Mouse (Mus musculus) ES-E14 (cell line): Measurements from ENCODE around the gene Ssbp1. TPM values are rescaled to one million over a fixed set of nuclear protein-coding genes. Genes with fewer than 3 reads are reported as not detected.

Source experiments
- DNase-seq: peaks from one replicate; pipeline ENCODE4 v3.0.0-alpha.2; 2013; ENCODE audit warnings: low read depth, low spot score
- H3K27ac ChIP-seq: 2 replicates; pipeline ENCODE4 v1.5.1; 2012; ENCODE audit warnings: low read depth, mild to moderate bottlenecking, low read length, moderate library complexity, mixed read lengths; ENCODE audit not compliant: poor library complexity, insufficient read depth, severe bottlenecking
- H3K36me3 ChIP-seq: 2 replicates; pipeline ENCODE4 v1.6.1; 2012; ENCODE audit warnings: mild to moderate bottlenecking, low read length, moderate library complexity, mixed read lengths; ENCODE audit not compliant: control insufficient read depth, poor library complexity, insufficient read depth, severe bottlenecking
- H3K4me1 ChIP-seq, 2 experiments: fragments of 150-350 bp in 1 of 2; sonication (generic) in 1 of 2; 2 replicates each; pipeline ENCODE4 v1.6.1; 2012; ENCODE audit warnings: low read length in 2 of 2, mild to moderate bottlenecking in 1 of 2, mixed read lengths in 1 of 2; ENCODE audit not compliant: control insufficient read depth in 2 of 2, insufficient read depth in 2 of 2, poor library complexity in 1 of 2
- H3K4me3 ChIP-seq, 2 experiments: fragments of 150-350 bp in 1 of 2; sonication (generic) in 1 of 2; 2 replicates each; pipeline ENCODE4 v1.5.1; 2012; ENCODE audit warnings: low read length in 2 of 2, low read depth in 1 of 2, mild to moderate bottlenecking in 1 of 2, mixed read lengths in 1 of 2; ENCODE audit not compliant: insufficient read depth in 1 of 2, poor library complexity in 1 of 2, severe bottlenecking in 1 of 2
- H3K9ac ChIP-seq: 2 replicates; pipeline ENCODE4 v1.6.1; 2012; ENCODE audit warnings: low read depth, mild to moderate bottlenecking, low read length, mixed read lengths; ENCODE audit not compliant: poor library complexity, insufficient read depth, severe bottlenecking
- H3K9me3 ChIP-seq: fragments of 150-350 bp; sonication (generic); 2 replicates; pipeline ENCODE4 v1.6.1; 2012; ENCODE audit warnings: low read depth, mild to moderate bottlenecking, low read length; ENCODE audit not compliant: control insufficient read depth, insufficient read depth
- CHD2 ChIP-seq: IDR thresholded peaks from 2 replicates; pipeline ENCODE4 v1.6.1; 2014; ENCODE audit warnings: mild to moderate bottlenecking, low read depth, low read length, inconsistent platforms
- HCFC1 ChIP-seq: IDR thresholded peaks from 2 replicates; pipeline ENCODE4 v1.6.1; 2012; ENCODE audit warnings: low read length, inconsistent platforms, borderline replicate concordance; ENCODE audit not compliant: insufficient read depth
- MAFK ChIP-seq: IDR thresholded peaks from 2 replicates; pipeline ENCODE4 v1.6.1; 2014; ENCODE audit warnings: mild to moderate bottlenecking, low read depth, low read length, inconsistent platforms; ENCODE audit not compliant: insufficient read depth
- ZC3H11A ChIP-seq: IDR thresholded peaks from 2 replicates; pipeline ENCODE4 v1.6.1; 2012; ENCODE audit warnings: low read depth, mild to moderate bottlenecking, inconsistent platforms, low read length, borderline replicate concordance
- ZNF384 ChIP-seq: IDR thresholded peaks from 2 replicates; pipeline ENCODE4 v1.6.1; 2012; ENCODE audit warnings: low read depth, low read length, inconsistent platforms
- in situ Hi-C, 2 experiments: fragments of 600-800 bp; cut with MboI; formaldehyde crosslinking; loops; one replicate each; pipeline ENCODE4 v1.15.1; 2025; ENCODE audit warnings: low sequenced_read_pairs in 2 of 2, inconsistent platforms in 1 of 2; ENCODE audit not compliant: unreplicated experiment in 2 of 2
- total RNA-seq: library from RNA; depleted of rRNA; stranded (reverse); fragments of 300-350 nt; gene quantifications from 2 replicates; pipeline ENCODE4 v1.2.3, GENCODE M21; 2012

Ssbp1 gene
- total RNA-seq, 1 experiment = 112 TPM

DNA sequence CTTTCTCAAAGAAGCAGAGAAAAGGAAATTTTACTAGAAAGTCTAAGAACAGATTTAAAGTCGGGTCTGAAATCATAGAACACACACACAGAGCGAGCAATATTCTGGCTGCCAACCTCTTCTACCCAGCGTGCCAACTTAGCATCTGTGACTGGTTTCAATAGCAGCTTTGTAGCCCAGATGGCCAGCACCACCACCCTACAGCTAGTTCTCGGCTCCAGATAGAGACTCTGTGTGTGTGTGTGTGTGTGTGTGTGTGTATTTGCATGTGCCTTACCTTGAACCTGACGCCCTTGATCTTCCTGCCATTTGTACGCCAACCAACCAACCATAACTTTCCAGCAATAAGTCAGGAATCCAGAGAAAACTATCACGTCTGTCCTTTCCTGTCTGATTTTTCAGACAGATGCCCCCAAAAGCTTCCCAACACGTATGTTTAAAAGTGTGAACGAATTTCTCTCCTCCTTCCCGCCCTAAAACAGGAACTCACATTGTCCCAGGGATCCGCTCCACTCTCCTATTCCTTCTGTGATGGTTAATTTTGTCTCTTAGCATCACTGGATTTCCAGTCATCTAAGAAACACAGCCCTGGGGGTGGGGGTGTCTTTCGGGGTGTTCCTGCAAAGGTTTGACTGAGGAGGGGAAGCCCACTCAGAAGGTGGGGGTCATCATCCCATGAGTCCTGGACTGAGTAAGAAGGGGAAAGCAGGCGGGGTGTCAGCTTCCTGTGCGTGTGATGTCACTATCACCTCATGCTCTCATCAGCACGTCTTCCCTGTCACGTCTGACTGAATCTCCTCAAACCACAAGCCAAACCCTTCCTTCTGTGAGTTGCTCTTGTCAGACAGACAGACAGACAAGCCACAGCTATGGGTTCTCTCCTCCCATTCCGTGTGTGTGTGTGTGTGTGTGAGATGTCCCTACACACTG, 38.5 kb upstream of the Ssbp1 start:
- Histone ChIP-seq H3K36me3 (no peaks in the 10 kb centered on the region), H3K4me3 (no peak overlapping the region), H3K27ac (no peak overlapping the region), H3K9me3 (no peaks in the 10 kb centered on the region), H3K4me1 (no peaks in the 10 kb centered on the region), H3K9ac (no peak overlapping the region)
- in situ Hi-C loops = no loop called here
- TF ChIP-seq HCFC1 (no peak), ZNF384 (no peak), MAFK (no peak), CHD2 (no peak), ZC3H11A (no peak)
- DNase-seq = no peak

DNA sequence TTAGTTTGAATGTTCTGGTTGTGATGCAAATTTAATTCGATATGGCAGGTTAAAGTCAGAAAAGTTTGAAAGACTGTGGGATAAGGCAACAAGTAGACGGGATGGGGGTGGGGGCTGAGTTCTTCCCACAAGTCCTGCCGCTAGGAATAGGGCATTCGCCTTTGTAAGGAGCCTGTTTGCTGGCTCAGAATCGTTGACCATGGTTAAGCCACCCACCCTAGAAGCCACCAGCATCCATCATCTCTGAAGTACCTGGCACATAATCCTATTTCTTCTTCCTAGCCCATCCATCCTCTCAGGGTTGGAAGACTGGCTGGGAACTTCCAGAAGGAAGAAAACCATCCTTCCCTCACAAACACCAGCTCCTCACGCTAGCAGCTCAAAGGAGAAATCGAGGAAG, 36.5 kb upstream of the Ssbp1 start:
- TF ChIP-seq ZC3H11A = no peak
- no peak for TF ChIP-seq CHD2
- TF ChIP-seq HCFC1 = no peak
- TF ChIP-seq MAFK = no peak
- TF ChIP-seq ZNF384 = no peak

DNA sequence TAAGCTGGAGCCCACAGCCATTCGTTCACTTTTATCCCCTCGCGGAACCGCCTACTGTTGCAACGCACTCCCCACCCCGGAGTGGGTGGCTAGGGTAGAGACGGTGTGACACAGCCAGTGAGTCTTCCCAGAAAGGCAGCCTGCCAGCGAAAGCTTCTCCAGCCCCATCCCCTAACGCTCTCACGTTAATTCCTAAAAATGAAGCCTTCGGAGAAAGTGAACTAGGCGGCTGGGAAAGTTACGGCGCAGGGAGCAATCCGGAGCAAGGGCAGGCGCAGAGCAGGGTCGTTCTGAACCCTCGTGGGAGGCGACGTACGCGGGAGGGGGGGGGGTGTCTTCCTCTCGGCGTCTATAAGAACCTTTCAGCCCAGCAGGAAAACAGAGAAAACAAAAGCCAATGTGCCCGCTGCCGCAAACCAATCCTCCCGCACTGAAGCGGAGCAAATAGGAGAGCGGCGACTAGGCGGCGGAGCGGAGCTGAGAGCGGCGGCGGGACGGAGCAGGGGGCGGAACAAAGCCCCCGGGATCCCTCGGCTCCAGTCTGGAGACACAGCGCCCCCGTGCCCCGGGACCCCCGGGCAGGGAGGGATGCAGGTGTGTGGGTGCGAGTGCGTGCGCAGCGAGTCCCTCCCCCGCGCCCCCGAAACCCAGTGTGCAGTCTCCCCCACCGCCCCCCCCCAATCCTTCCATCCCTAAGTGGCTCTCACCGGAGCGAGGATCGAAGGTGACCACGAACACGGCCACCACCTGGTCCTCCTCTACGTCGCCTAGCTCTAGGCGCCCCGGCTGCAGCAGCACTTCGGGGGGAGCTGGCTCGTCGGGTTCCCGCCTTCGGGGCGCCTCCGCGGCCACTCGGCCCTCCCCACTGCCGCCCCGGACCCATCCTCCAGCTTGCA, 35.8 kb upstream of the Ssbp1 start:
- TF ChIP-seq HCFC1 (no peak), ZNF384 (no peak), MAFK (no peak), ZC3H11A (no peak), CHD2 (no peak)

More for the DNA sequence above, 36.5 kb upstream of the Ssbp1 start:
- in situ Hi-C loops = no loop called here
- Histone ChIP-seq H3K36me3 (no peaks in the 10 kb centered on the region), H3K9ac (no peak overlapping the region), H3K4me1 (no peaks in the 10 kb centered on the region), H3K9me3 (no peaks in the 10 kb centered on the region), H3K27ac (no peak overlapping the region), H3K4me3 (peak overlapping the region; percentile 77 to 96; a peak in 3 of 4 replicates)
- no peak for DNase-seq

DNA sequence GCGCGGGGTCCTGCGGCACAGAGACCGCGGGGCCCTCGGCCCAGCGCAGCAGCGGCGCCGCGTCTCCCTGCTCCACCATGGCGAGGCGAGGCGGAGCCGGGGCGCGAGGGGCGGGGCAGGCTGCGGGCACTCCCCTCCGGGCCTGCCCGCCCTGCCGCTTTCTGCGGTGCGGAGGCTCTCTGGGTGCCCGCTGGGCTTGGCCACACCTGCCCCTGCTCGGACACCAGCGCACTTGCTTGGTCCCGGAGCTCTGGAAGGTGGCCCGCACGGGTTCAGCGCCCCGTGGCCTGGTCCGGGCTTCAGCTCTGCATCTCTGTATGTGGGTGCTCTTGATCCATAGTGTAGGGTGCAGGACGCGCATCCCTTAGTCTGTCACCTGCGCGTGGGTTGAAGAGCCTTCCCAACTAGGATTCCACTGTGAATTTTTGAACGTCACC, 35.1 kb upstream of the Ssbp1 start, which contains the start of gene E330009J07Rik:
Gene E330009J07Rik (minus strand): TSS at position 89 of the 437 bp plus-strand sequence.
- in situ Hi-C loops = no loop called here
- Histone ChIP-seq H3K36me3 (no peaks in the 10 kb centered on the region), H3K9ac (peak within 1 kb of the TSS; percentile 75), H3K27ac (no peak within 1 kb of the TSS), H3K4me3 (peak within 1 kb of the TSS; percentile 77 to 96), H3K4me1 (no peaks in the 10 kb centered on the region), H3K9me3 (no peaks in the 10 kb centered on the region)
- TF ChIP-seq ZC3H11A = no peak
- no peak for TF ChIP-seq MAFK
- no peak for TF ChIP-seq HCFC1
- TF ChIP-seq CHD2 = no peak
- DNase-seq = peak; percentile 20

More for the DNA sequence above, 35.8 kb upstream of the Ssbp1 start:
- Histone ChIP-seq H3K27ac (no peak overlapping the region), H3K9me3 (no peaks in the 10 kb centered on the region), H3K9ac (peak overlapping the region; percentile 75), H3K4me1 (no peaks in the 10 kb centered on the region), H3K4me3 (peak overlapping the region; percentile 77 to 96), H3K36me3 (no peaks in the 10 kb centered on the region)
- DNase-seq = peak; percentile 19
- in situ Hi-C loops = no loop called here
